Mouse (Mus musculus) MEL (cell line): Measurements from ENCODE around the gene Zic1. TPM values are rescaled to one million over a fixed set of nuclear protein-coding genes. Genes with fewer than 3 reads are reported as not detected.

Experiments
- DNase-seq: peaks from one replicate; pipeline ENCODE4 v3.0.0; 2011; ENCODE audit warnings: low read depth, low spot score
- H3K27ac ChIP-seq: 2 replicates; pipeline ENCODE4 v1.5.1; 2012; ENCODE audit warnings: low read depth, mild to moderate bottlenecking, control low read depth, low read length, moderate library complexity; ENCODE audit not compliant: control insufficient read depth
- H3K27me3 ChIP-seq, 2 experiments: fragments of 150-350 bp in 1 of 2; sonication (generic) in 1 of 2; 2 replicates each; pipeline ENCODE4 v1.6.1; 2012; ENCODE audit warnings: low read length in 2 of 2, mild to moderate bottlenecking in 2 of 2, improper control_type of control experiment in 1 of 2, moderate library complexity in 1 of 2; ENCODE audit not compliant: insufficient read depth in 2 of 2, control insufficient read depth in 1 of 2
- H3K36me3 ChIP-seq, 2 experiments: 2 replicates each; pipeline ENCODE4 v1.6.1; 2012 to 2014; ENCODE audit warnings: low read length in 2 of 2, improper control_type of control experiment in 1 of 2, inconsistent platforms in 1 of 2, mild to moderate bottlenecking in 1 of 2; ENCODE audit not compliant: insufficient read depth in 2 of 2, control insufficient read depth in 1 of 2
- H3K4me1 ChIP-seq, 2 experiments: fragments of 150-350 bp in 1 of 2; sonication (generic) in 1 of 2; 2 replicates each; pipeline ENCODE4 v1.6.1; 2012; ENCODE audit warnings: low read length in 2 of 2, improper control_type of control experiment in 1 of 2, mild to moderate bottlenecking in 1 of 2; ENCODE audit not compliant: insufficient read depth in 2 of 2, control insufficient read depth in 1 of 2
- H3K4me3 ChIP-seq, 2 experiments: fragments of 150-350 bp in 1 of 2; sonication (generic) in 1 of 2; 2 replicates each; pipeline ENCODE4 v1.5.1; 2012; ENCODE audit warnings: low read depth in 2 of 2, low read length in 2 of 2, mild to moderate bottlenecking in 2 of 2, moderate library complexity in 2 of 2, control low read depth in 1 of 2, improper control_type of control experiment in 1 of 2; ENCODE audit not compliant: control insufficient read depth in 1 of 2, insufficient read depth in 1 of 2
- H3K79me2 ChIP-seq: 2 replicates; pipeline ENCODE4 v1.6.1; 2012; ENCODE audit warnings: mild to moderate bottlenecking, low read length, moderate library complexity; ENCODE audit not compliant: control insufficient read depth, poor library complexity, insufficient read depth
- H3K9ac ChIP-seq: 2 replicates; pipeline ENCODE4 v1.6.1; 2012; ENCODE audit warnings: low read depth, mild to moderate bottlenecking, control low read depth, low read length, moderate library complexity; ENCODE audit not compliant: control insufficient read depth, poor library complexity, severe bottlenecking
- H3K9me3 ChIP-seq: fragments of 150-350 bp; sonication (generic); replicated peaks from 2 replicates; pipeline ENCODE4 v1.6.1; 2012; ENCODE audit warnings: mild to moderate bottlenecking, low read length, improper control_type of control experiment, moderate library complexity; ENCODE audit not compliant: insufficient read depth
- CHD1 ChIP-seq: IDR thresholded peaks from 2 replicates; pipeline ENCODE4 v1.6.1; 2012; ENCODE audit warnings: low read depth, mild to moderate bottlenecking, inconsistent platforms, low read length, improper control_type of control experiment
- CHD2 ChIP-seq: IDR thresholded peaks from 2 replicates; pipeline ENCODE4 v1.6.1; 2011; ENCODE audit warnings: low read length, improper control_type of control experiment
- E2F4 ChIP-seq: IDR thresholded peaks from 2 replicates; pipeline ENCODE4 v1.6.1; 2011; ENCODE audit warnings: low read depth, low read length, improper control_type of control experiment, borderline replicate concordance
- ELF1 ChIP-seq: IDR thresholded peaks from 2 replicates; pipeline ENCODE4 v1.6.1; 2014; ENCODE audit warnings: low read depth, mild to moderate bottlenecking, inconsistent platforms, low read length, improper control_type of control experiment, moderate library complexity
- KAT2A ChIP-seq: conservative IDR thresholded peaks from 2 replicates; pipeline ENCODE4 v1.6.1; 2012; ENCODE audit warnings: low read depth, low read length, improper control_type of control experiment, inconsistent platforms
- MAFK ChIP-seq: IDR thresholded peaks from 2 replicates; pipeline ENCODE4 v1.6.1; 2011; ENCODE audit warnings: low read depth, mild to moderate bottlenecking, low read length, improper control_type of control experiment, borderline replicate concordance
- MAX ChIP-seq: IDR thresholded peaks from 2 replicates; pipeline ENCODE4 v1.6.1; 2011; ENCODE audit warnings: low read length, improper control_type of control experiment
- MXI1 ChIP-seq: IDR thresholded peaks from 2 replicates; pipeline ENCODE4 v1.6.1; 2011; ENCODE audit warnings: mild to moderate bottlenecking, low read depth, low read length, improper control_type of control experiment
- MYB ChIP-seq: IDR thresholded peaks from 2 replicates; pipeline ENCODE4 v1.6.1; 2011; ENCODE audit warnings: mild to moderate bottlenecking, low read depth, low read length, improper control_type of control experiment
- NELFE ChIP-seq: IDR thresholded peaks from 2 replicates; pipeline ENCODE4 v1.6.1; 2011; ENCODE audit warnings: low read depth, low read length, improper control_type of control experiment
- POLR2A ChIP-seq, 2 experiments: IDR thresholded peaks; 2 replicates each; pipeline ENCODE4 v1.6.1; 2011 to 2012; ENCODE audit warnings: low read length in 2 of 2, mild to moderate bottlenecking in 2 of 2, control low read depth in 1 of 2, improper control_type of control experiment in 1 of 2, low read depth in 1 of 2, moderate library complexity in 1 of 2; ENCODE audit not compliant: control insufficient read depth in 1 of 2, insufficient read depth in 1 of 2, poor library complexity in 1 of 2
- POLR2AphosphoS2 ChIP-seq: IDR thresholded peaks from 2 replicates; pipeline ENCODE4 v1.6.1; 2011; ENCODE audit warnings: low read length, improper control_type of control experiment
- RCOR1 ChIP-seq: IDR thresholded peaks from 2 replicates; pipeline ENCODE4 v1.6.1; 2012; ENCODE audit warnings: low read depth, mild to moderate bottlenecking, inconsistent platforms, low read length, improper control_type of control experiment
- SIN3A ChIP-seq: IDR thresholded peaks from 2 replicates; pipeline ENCODE4 v1.6.1; 2012; ENCODE audit warnings: low read length, improper control_type of control experiment, inconsistent platforms
- SMC3 ChIP-seq: IDR thresholded peaks from 2 replicates; pipeline ENCODE4 v1.6.1; 2011; ENCODE audit warnings: low read depth, low read length, improper control_type of control experiment
- TAL1 ChIP-seq: IDR thresholded peaks from 2 replicates; pipeline ENCODE4 v1.6.1; 2012; ENCODE audit warnings: mild to moderate bottlenecking, inconsistent platforms, low read length, moderate library complexity, mixed read lengths
- TBP ChIP-seq: IDR thresholded peaks from 2 replicates; pipeline ENCODE4 v1.8.0; 2011; ENCODE audit warnings: low read depth, low read length, improper control_type of control experiment
- TCF12 ChIP-seq: IDR thresholded peaks from 2 replicates; pipeline ENCODE4 v1.6.1; 2014; ENCODE audit warnings: low read depth, mild to moderate bottlenecking, inconsistent platforms, low read length, improper control_type of control experiment, moderate library complexity
- UBTF ChIP-seq: IDR thresholded peaks from 2 replicates; pipeline ENCODE4 v1.6.1; 2012; ENCODE audit warnings: low read depth, mild to moderate bottlenecking, inconsistent platforms, low read length, improper control_type of control experiment, moderate library complexity, borderline replicate concordance; ENCODE audit not compliant: insufficient read depth
- USF2 ChIP-seq, 2 experiments: IDR thresholded peaks; 2 replicates each; pipeline ENCODE4 v1.6.1; 2011 to 2012; ENCODE audit warnings: improper control_type of control experiment in 2 of 2, low read length in 2 of 2, borderline replicate concordance in 1 of 2, inconsistent platforms in 1 of 2, low read depth in 1 of 2, mild to moderate bottlenecking in 1 of 2; ENCODE audit not compliant: insufficient read depth in 1 of 2
- ZKSCAN1 ChIP-seq: IDR thresholded peaks from 2 replicates; pipeline ENCODE4 v1.6.1; 2012; ENCODE audit warnings: low read depth, mild to moderate bottlenecking, inconsistent platforms, low read length, improper control_type of control experiment, moderate library complexity
- ZNF384 ChIP-seq: IDR thresholded peaks from 2 replicates; pipeline ENCODE4 v1.6.1; 2012; ENCODE audit warnings: low read depth, mild to moderate bottlenecking, inconsistent platforms, low read length, improper control_type of control experiment
- polyA plus RNA-seq, 2 experiments: library from polyadenylated mRNA; stranded (reverse) in 1 of 2; unstranded in 1 of 2; fragments of >175 nt in 1 of 2; fragments of >200 nt in 1 of 2; gene quantifications; 2 replicates each; pipeline versions ENCODE4 v1.2.1 to v1.2.4; 2012; ENCODE audit warnings: low replicate concordance in 2 of 2, low read depth in 1 of 2; ENCODE audit not compliant: insufficient read length in 2 of 2, insufficient read depth in 1 of 2, missing spikeins in 1 of 2
- total RNA-seq: library from RNA; depleted of rRNA; stranded (reverse); fragments of 300-350 nt; gene quantifications from 2 replicates; pipeline ENCODE4 v1.2.3, GENCODE M21; 2012

Gene Zic1
- total and polyA plus RNA-seq, 3 experiments, result not detected

DNA sequence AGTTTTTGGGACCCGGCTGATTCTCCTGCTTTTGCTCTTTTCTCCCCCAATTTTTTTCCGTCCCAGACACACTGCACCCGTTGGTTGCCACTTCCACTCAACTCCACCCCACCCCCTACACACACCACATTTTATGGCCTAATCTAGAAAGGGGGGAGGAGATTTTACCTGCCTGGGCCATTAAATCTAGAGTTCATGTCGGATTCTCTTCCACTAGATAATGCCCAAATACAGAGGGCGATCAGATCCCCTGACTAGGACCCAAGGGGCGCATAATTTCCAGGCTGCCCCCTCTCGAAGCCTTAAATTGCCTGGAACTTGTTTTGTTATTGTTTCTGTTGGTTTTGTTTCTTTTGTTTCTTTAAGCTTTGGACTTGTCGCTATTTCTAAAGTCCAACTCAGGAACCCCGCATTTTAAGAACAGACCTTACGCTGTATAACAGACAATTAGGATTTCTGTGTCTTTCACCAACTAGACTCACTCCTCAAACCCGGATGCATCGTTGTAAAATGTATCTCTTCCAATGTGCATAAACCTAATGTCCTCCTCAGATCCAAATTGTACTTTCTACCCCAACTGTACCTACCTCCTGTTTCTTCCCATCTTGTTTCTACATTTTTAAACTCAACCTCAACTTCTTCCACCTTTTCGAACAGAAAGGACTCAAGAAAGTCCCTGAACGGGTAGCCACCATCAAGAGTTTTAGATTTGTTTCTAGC, 2.4 kb downstream of the Zic1 start:
- Histone ChIP-seq H3K79me2 (no peaks in the 10 kb centered on the region), H3K36me3 (no peaks in the 10 kb centered on the region), H3K4me1 (no peaks in the 10 kb centered on the region), H3K4me3 (no peak overlapping the region), H3K27ac (no peak overlapping the region), H3K9ac (no peak overlapping the region), H3K9me3 (no peaks in the 10 kb centered on the region)
- TF ChIP-seq ELF1 (no peak), SMC3 (no peak), TAL1 (no peak), E2F4 (no peak), POLR2A (IDR thresholded peaks at IDR 0.05; ENCODE audit: control insufficient read depth in 1 of 2, insufficient read depth in 1 of 2, low read depth in 1 of 2, low read length in 2 of 2, poor library complexity in 1 of 2) (no peak), MYB (no peak), KAT2A (no peak), MAX (no peak), TCF12 (no peak), UBTF (no peak), MXI1 (no peak), ZNF384 (no peak), TBP (no peak), NELFE (no peak), MAFK (no peak), USF2 (IDR thresholded peaks at IDR 0.05; ENCODE audit: borderline replicate concordance in 1 of 2, insufficient read depth in 1 of 2, low read depth in 1 of 2, low read length in 2 of 2) (no peak), CHD1 (no peak), SIN3A (no peak), ZKSCAN1 (no peak), CHD2 (no peak)
- TF ChIP-seq, all 39 proteins: peak for 0
- no peak for DNase-seq
- H3K27me3 ChIP-seq, result no peaks in the 10 kb centered on the region

DNA sequence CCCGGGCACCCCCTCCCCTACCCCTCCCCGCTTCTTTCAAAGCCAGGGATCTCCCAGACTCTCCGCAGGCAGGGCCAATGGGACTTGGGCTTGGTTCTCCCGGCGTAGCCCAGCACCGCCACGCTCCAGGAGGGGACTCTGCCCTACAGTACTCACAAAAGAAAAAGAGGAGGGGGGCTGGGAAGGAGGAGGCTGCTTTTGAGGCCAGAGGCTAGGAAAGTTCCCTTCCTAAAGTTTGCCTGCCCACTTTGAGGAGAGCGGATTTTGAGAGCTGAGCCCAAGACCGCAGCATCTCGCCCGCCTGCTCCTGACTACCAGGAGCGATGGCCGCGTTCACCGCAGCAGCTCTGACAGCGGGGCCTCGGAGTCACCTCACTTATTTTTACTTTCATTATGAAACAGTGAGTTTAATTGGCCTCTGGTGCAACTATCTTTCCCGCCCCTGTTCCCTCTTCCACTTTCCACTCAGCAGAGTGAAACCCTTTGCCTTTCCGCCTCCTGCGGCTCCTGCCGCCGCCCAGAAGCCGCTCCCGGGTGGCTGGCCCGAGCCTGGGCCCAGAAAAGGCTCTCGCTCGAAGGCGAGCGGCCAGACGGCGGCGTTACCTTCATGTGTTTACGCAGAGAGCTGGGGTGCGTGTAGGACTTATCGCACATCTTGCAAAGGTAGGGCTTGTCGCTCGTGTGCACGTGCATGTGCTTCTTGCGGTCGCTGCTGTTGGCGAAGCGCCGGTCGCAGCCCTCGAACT, 3.6 kb downstream of the Zic1 start, which contains the start of gene Zic4:
TSS of gene Zic4 (plus strand) at position 558 of the 746 bp plus-strand sequence.
- no peaks in the 10 kb centered on the region for H3K27me3 ChIP-seq
- no peak within 1 kb of the TSS for H3K4me3 ChIP-seq
- H3K4me1 ChIP-seq, result no peaks in the 10 kb centered on the region
- H3K36me3 ChIP-seq, result no peaks in the 10 kb centered on the region
- TF ChIP-seq MAX (no peak), RCOR1 (no peak), KAT2A (no peak), TCF12 (no peak), CHD1 (no peak), POLR2AphosphoS2 (no peak)
- TF ChIP-seq, all 39 proteins: peak for 0
- Histone ChIP-seq H3K27ac (no peak within 1 kb of the TSS), H3K9ac (no peak within 1 kb of the TSS), H3K9me3 (no peaks in the 10 kb centered on the region), H3K79me2 (no peaks in the 10 kb centered on the region)
- DNase-seq, result no peak
